Mouse (Mus musculus): ENCODE measurements around the gene Plekhb2.

DNA sequence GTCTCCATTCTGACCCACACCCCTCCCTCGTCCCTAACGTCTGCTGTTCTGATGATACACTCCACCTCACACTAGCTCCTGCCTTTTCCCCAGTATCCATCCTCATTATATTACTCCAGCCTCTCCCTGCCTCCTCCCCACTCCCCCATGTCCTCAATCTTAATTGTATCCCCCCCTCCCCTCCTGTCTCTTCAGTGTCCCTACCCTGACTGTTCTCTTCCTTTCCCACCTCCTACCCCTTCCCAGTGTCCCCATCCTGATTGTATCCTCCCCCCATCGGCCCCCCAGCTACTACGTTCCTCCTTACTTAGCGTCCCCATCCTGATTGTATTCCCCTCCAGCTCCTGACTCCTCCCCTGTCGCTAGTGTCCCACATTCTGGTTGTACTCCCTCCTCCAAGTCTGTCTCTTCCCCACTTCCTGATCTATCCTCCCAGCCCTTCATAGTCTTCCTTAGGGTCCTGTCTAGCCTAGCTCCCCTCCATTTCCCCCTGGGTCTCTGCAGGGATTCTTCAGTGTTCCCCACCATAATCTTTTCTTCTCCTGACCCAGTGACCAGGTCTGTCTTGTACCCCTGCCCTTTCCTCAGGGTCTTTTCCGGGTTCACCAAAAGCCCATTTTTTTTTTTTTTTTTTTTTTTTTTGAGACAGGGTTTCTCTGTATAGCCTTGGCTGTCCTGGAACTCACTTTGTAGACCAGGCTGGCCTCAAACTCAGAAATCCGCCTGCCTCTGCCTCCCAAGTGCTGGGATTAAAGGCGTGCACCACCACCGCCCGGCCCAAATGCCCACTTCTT lies 764 bp downstream of the Plekhb2 start:
- no peak for TF ChIP-seq POLR2A (IDR thresholded peaks at IDR 0.05; ENCODE audit: insufficient read depth, low read length)
- TF ChIP-seq CTCF (IDR thresholded peaks at IDR 0.05; ENCODE audit: low read depth, low read length) = no peak
